Mouse (Mus musculus): ENCODE data around the gene Inka2.

DNA sequence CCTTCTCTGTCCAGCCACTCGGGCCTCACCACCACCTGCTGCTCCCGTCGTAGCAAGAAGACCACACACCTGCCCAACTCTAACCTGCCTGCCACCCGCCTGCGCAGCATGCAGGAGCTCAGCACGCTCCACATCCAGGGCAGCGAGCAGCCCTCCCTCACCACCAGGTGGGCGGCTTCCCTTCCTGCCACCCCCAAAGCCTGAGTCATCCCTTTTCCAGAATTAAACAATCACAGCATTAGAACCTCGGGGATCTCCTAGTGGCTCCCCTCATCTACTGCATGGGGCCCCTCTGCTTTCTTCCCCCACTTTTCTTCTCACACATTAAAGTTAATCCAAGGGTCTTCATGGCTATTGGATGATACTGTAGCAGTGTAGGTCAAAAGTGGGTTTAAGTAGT is 36.2 kb upstream of the Inka2 start:
- TF ChIP-seq CTCF (IDR thresholded peaks at IDR 0.05; ENCODE audit: low read depth) (0 out of 2 replicates have a peak, but pooled peaks have one; percentile 23), EP300 (optimal IDR thresholded peaks at IDR 0.05) (no peak)

Data from stomach, postnatal 0 days (tissue).